Mouse (Mus musculus): ENCODE results near the gene Phox2a. TPM values are rescaled to one million over a fixed set of nuclear protein-coding genes. Genes with fewer than 3 reads are reported as not detected.

Phox2a gene
- 0.34 and 0.67 TPM in 2 replicates for polyA plus RNA-seq (2014; fragmentation: Nextera tagmentation; extraction: Ambion mirVana)

DNA sequence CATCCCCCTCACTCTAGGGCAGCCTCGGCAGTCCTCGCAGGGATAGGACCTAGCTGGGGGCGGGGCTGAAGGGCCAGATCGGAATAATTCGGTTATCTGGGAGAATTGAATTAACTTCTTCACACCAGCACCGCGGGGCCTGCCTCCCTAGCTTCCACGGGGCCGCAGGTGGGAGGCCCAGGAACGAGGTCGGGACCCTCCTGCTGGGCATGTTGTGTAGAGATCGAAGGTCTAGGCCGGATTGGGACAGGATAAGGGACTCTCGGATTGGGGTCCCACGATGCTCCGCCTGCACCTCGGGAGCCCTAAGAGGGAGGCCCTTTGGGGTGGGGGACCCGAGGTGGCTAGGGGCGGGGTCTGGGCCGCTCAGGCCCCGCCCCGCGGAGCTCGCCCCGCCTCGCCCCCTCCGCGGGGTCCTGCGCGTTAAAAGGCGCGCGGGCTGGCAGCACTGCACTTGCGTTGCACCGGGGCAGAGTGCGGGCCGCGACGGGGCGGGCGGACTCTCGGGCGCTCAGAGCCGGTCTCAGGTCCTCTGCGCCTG, at the start of gene Phox2a:
TSS of gene Phox2a (plus strand) at position 453 of the 541 bp plus-strand sequence.
- DNase-seq (peak; percentile 12), ATAC-seq (ENCODE audit: insufficient read depth) (no peak)
- no peak for TF ChIP-seq CTCF (IDR thresholded peaks at IDR 0.05; ENCODE audit: low read depth)
- Histone ChIP-seq H3K4me1 (ENCODE audit: insufficient read depth) (no peaks in the 10 kb centered on the region), H3K4me2 (peak within 1 kb of the TSS; percentile 54), H3K27me3 (ENCODE audit: insufficient read depth, low read length) (peaks cover 63% of the 10 kb centered on the region), H3K27ac (ENCODE audit: low read depth) (no peak within 1 kb of the TSS), H3K9ac (0 out of 2 replicates have a peak within 1 kb of the TSS, but pooled peaks have one; percentile 16), H3K36me3 (ENCODE audit: insufficient read depth) (peaks cover 2% of the 10 kb centered on the region; the same call in 1 of the 2 replicates), H3K4me3 (ENCODE audit: low read depth, low read length) (peak within 1 kb of the TSS; percentile 31), H3K9me3 (ENCODE audit: low read depth, low read length) (no peaks in the 10 kb centered on the region)
- WGBS: under 1% methylated on average over 45 of the region's 45 CpGs

- Histone ChIP-seq H3K27ac (ENCODE audit: low read depth) (no peak overlapping the region), H3K4me1 (ENCODE audit: insufficient read depth) (no peaks in the 10 kb centered on the region), H3K36me3 (ENCODE audit: insufficient read depth) (0 out of 2 replicates have a peak, but pooled peaks cover 3% of the 10 kb centered on the region), H3K9me3 (ENCODE audit: low read depth, low read length) (no peaks in the 10 kb centered on the region), H3K9ac (no peak overlapping the region), H3K4me3 (ENCODE audit: low read depth, low read length) (no peak overlapping the region), H3K4me2 (no peak overlapping the region), H3K27me3 (ENCODE audit: insufficient read depth, low read length) (no peaks in the 10 kb centered on the region)
- TF ChIP-seq CTCF (IDR thresholded peaks at IDR 0.05; ENCODE audit: low read depth): no peak
- ATAC-seq (ENCODE audit: insufficient read depth) (no peak), DNase-seq (no peak)
- 72% methylated on average over 7 of the region's 7 CpGs for WGBS
These were observed 48.1 kb upstream of the Phox2a start for GRCm38 (mm10) chr7:101770051-101770450.

DNA sequence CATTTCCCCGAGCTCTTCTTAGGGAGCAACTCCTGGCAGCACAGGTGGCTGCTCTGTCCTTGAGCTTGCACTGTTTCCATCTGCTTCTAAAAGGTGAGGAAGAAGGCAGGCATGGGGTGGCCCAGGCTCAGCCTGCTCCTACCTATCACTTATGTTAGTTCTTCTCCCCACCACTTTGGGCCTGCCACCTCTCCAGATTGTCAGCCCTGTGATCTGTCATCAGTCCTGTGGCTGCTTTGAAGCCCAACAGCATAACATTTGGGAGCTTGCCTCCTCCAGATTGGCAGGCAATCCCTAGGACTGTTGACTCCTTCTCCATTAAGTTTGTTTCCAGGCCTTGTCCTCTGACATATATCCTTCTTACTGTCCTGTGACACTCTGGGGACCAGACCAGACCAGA, 46.5 kb upstream of the Phox2a start:
- WGBS: 71% methylated on average over 1 of the region's 1 CpGs
- TF ChIP-seq CTCF (IDR thresholded peaks at IDR 0.05; ENCODE audit: low read depth): no peak
- no peaks in the 10 kb centered on the region for H3K27me3 ChIP-seq (ENCODE audit: insufficient read depth, low read length)
- H3K4me1 ChIP-seq (ENCODE audit: insufficient read depth): no peaks in the 10 kb centered on the region
- no peak overlapping the region for H3K27ac ChIP-seq (ENCODE audit: low read depth)
- H3K4me2 ChIP-seq: no peak overlapping the region
- H3K9me3 ChIP-seq (ENCODE audit: low read depth, low read length): no peaks in the 10 kb centered on the region
- no peak overlapping the region for H3K9ac ChIP-seq
- no peak overlapping the region for H3K4me3 ChIP-seq (ENCODE audit: low read depth, low read length)
- no peak for DNase-seq
- no peak for ATAC-seq (ENCODE audit: insufficient read depth)
- H3K36me3 ChIP-seq (ENCODE audit: insufficient read depth): peaks cover 8% of the 10 kb centered on the region; the same call in 1 of the 2 replicates

DNA sequence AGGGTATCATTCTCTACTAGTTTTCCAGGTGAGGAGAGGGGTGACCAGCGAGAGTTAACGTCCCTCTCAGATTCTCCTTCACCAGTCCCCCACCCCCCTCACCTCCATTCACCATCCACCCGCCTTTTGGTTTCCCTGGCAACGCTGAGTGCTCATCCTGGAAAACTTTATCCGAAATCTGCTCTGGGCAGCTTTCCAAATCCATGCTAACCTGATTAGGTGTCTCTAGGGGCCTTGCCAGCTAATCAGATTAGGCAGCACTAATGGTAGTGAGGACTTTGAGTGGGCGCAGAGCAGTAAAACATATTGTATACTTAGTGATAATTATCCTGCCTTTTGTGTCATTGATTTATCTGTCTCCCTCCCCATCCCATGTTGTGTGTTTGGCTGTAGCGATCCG, 45.4 kb upstream of the Phox2a start:
- Histone ChIP-seq H3K27ac (ENCODE audit: low read depth) (no peak overlapping the region), H3K4me2 (no peak overlapping the region), H3K36me3 (ENCODE audit: insufficient read depth) (peaks cover 8% of the 10 kb centered on the region; the same call in 1 of the 2 replicates), H3K4me1 (ENCODE audit: insufficient read depth) (no peaks in the 10 kb centered on the region), H3K4me3 (ENCODE audit: low read depth, low read length) (no peak overlapping the region), H3K9me3 (ENCODE audit: low read depth, low read length) (no peaks in the 10 kb centered on the region), H3K27me3 (ENCODE audit: insufficient read depth, low read length) (no peaks in the 10 kb centered on the region), H3K9ac (no peak overlapping the region)
- peak; percentile 39 for DNase-seq
- WGBS: 40% methylated on average over 8 of the region's 8 CpGs
- TF ChIP-seq CTCF (IDR thresholded peaks at IDR 0.05; ENCODE audit: low read depth): no peak
- no peak for ATAC-seq (ENCODE audit: insufficient read depth)

DNA sequence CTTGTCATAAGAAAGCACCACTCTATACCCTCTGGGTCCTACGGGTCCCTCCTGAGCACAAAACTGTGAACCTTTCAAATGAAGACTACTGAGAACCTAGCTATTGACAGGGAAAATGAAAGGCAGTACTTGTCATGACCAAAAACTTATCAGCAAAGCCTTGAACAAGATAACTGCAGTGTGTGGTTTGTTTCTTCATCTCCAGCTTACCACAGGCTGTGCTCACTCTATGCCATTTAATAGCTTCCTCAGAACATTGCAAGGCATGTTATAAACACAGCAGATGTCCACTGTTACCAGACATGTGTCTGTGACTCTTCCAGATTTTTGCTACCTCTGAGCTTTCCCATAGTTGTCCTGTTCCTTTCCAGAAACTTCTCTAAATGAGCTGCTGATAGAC, 41.1 kb upstream of the Phox2a start:
- ATAC-seq (ENCODE audit: insufficient read depth) (no peak), DNase-seq (no peak)
- H3K9ac ChIP-seq: no peak overlapping the region
- H3K4me1 ChIP-seq (ENCODE audit: insufficient read depth): no peaks in the 10 kb centered on the region
- peaks cover 21% of the 10 kb centered on the region; the same call in 1 of the 2 replicates for H3K36me3 ChIP-seq (ENCODE audit: insufficient read depth)
- H3K9me3 ChIP-seq (ENCODE audit: low read depth, low read length): no peaks in the 10 kb centered on the region
- no peaks in the 10 kb centered on the region for H3K27me3 ChIP-seq (ENCODE audit: insufficient read depth, low read length)
- no peak for TF ChIP-seq CTCF (IDR thresholded peaks at IDR 0.05; ENCODE audit: low read depth)
- no peak overlapping the region for H3K27ac ChIP-seq (ENCODE audit: low read depth)
- no peak overlapping the region for H3K4me2 ChIP-seq
- WGBS: 95% methylated on average over 1 of the region's 1 CpGs
- H3K4me3 ChIP-seq (ENCODE audit: low read depth, low read length): no peak overlapping the region

DNA sequence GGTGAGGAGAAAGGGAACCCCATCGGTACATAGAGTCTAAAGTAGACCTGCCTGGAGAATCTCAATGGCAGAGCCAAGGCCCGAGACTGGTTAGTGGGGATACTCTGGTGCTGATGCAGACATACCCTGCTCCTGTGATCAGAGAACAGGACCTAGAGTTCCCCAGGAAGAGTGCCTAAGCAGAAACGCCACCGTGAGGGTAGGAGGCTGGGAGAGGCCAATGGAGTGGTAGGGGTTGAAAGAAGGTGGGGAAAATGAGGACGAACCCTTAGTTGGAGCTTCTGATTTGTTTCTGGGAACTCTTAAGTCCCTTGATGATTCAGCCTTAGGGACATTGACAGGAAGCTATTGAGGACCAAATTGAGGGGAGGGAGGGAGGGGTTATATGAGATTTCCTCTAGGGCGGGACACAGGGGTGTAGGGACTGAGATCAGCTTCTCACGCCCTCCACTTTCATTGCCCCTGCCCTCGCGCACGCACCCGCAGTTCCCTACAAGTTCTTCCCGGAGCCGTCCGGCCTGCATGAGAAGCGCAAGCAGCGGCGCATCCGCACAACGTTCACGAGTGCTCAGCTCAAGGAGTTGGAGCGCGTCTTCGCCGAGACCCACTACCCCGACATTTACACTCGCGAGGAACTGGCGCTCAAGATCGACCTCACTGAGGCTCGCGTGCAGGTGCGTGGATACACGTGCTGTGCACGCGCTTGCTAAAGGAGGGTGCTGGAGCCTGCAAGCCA, 2.4 kb downstream of the Phox2a start:
- H3K4me3 ChIP-seq (ENCODE audit: low read depth, low read length): peak overlapping the region; percentile 45
- TF ChIP-seq CTCF (IDR thresholded peaks at IDR 0.05; ENCODE audit: low read depth): no peak
- 3% methylated on average over 35 of the region's 35 CpGs for WGBS
- no peak overlapping the region for H3K27ac ChIP-seq (ENCODE audit: low read depth)
- DNase-seq: peak; percentile 49
- no peaks in the 10 kb centered on the region for H3K4me1 ChIP-seq (ENCODE audit: insufficient read depth)
- ATAC-seq (ENCODE audit: insufficient read depth): no peak
- H3K9ac ChIP-seq: no peak overlapping the region
- peaks cover 28% of the 10 kb centered on the region for H3K36me3 ChIP-seq (ENCODE audit: insufficient read depth)
- H3K4me2 ChIP-seq: peak overlapping the region; percentile 84
- no peaks in the 10 kb centered on the region for H3K9me3 ChIP-seq (ENCODE audit: low read depth, low read length)
- peaks cover 63% of the 10 kb centered on the region for H3K27me3 ChIP-seq (ENCODE audit: insufficient read depth, low read length)
